ENCODE assay signal across 19 mouse cellular contexts in genomic region chr6:120376736-120377135, GRCm38 (mm10).
"Had no signal": no experiment of that assay in that cellular context is flagged by ENCODE, and none has a peak within 500 bp of the region (broad histone marks: within the 10 kb centered on the region; RNA-seq: fewer than 3 reads in every experiment).

No protein-coding gene starts in this region.

- H3K9ac ChIP-seq: liver, embryonic 13.5 days; lung, embryonic 14.5 days; midbrain, embryonic 12.5 days; midbrain, embryonic 15.5 days; neural tube, embryonic 13.5 days had no signal

- H3K4me1 ChIP-seq: liver, embryonic 13.5 days; midbrain, embryonic 12.5 days; midbrain, embryonic 15.5 days; neural tube, embryonic 13.5 days had no signal

- ATAC-seq: hindbrain, postnatal 0 days; inflammation-experienced regulatory T-cells, adult 6 months; lung, postnatal 0 days; midbrain, embryonic 15.5 days had no signal

- H3K9me3 ChIP-seq: liver, embryonic 13.5 days; midbrain, embryonic 12.5 days; midbrain, embryonic 15.5 days; neural tube, embryonic 13.5 days had no signal

- H3K27me3 ChIP-seq: liver, embryonic 13.5 days; midbrain, embryonic 12.5 days; midbrain, embryonic 15.5 days; neural tube, embryonic 13.5 days had no signal

- DNase-seq: kidney, adult 8-10 months; kidney, postnatal 4 days; layer of hippocampus, adult 9-11 months; liver, embryonic 13.5 days; lung, embryonic 14.5 days; retina, postnatal 1 day; right cerebral cortex, postnatal 25 days; thymus, adult 18-20 months; thymus, postnatal 14 days; thymus, postnatal 4 days had no signal

- H3K27ac ChIP-seq: hindbrain, postnatal 0 days; kidney, postnatal 0 days; layer of hippocampus, adult 2 months; liver, embryonic 13.5 days; macrophage; midbrain, embryonic 12.5 days; midbrain, embryonic 15.5 days; neural tube, embryonic 13.5 days had no signal

- H3K4me2 ChIP-seq: liver, embryonic 13.5 days; lung, embryonic 14.5 days; midbrain, embryonic 12.5 days; midbrain, embryonic 15.5 days; neural tube, embryonic 13.5 days had no signal

- H3K4me3 ChIP-seq: layer of hippocampus, adult 2 months; liver, embryonic 13.5 days; midbrain, embryonic 12.5 days; midbrain, embryonic 15.5 days; neural tube, embryonic 13.5 days had no signal
